Mouse (Mus musculus) olfactory bulb, adult 2 months (tissue): ENCODE measurements at regions not wholly inside any gene's neighbourhood (a gene's known extent, or its start where the extent isn't known, plus 50 kb on each side); places are given as distances from the start of the nearest gene placed in this dataset.

Experiments used
- CTCF ChIP-seq: fragments of 200-500 bp; IDR thresholded peaks from 2 replicates; pipeline ENCODE4 v1.5.1; 2012; ENCODE audit warnings: low read depth, mild to moderate bottlenecking, low read length, moderate library complexity; ENCODE audit not compliant: insufficient read depth
- POLR2A ChIP-seq: fragments of 200-500 bp; IDR thresholded peaks from 2 replicates; pipeline ENCODE4 v1.6.1; 2012; ENCODE audit warnings: mild to moderate bottlenecking, low read depth, low read length, moderate library complexity; ENCODE audit not compliant: insufficient read depth

DNA sequence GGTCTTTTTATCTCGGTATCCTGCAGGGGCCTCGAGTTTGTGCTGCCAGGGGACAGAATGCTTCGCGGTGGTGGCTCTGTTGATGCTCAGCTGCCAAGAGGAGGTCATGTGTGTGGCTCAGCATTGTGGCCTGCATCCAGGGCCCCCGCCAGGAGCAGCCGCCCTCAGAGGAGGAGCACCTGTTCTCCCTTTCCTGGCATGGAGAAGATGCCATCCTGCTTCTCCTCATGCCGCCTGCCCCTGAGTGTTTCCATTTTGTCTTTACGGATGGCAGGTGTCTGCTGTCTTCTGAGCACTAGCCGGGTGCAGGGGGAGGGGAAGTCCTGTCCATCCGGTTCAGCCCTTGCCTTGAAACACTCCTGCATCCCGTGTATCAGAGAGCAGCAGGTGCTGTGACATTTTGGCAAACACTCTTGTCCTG lies 208.6 kb upstream of the Btbd3 start:
- TF ChIP-seq POLR2A (no peak), CTCF (no peak)
